Mouse (Mus musculus) T-helper 1 cell (primary cell): Measurements from ENCODE around the gene Cd151.

ENCODE experiments used
- in situ Hi-C: fragments of 300-600 bp; cut with MboI, MseI; formaldehyde crosslinking; loops from one replicate; pipeline ENCODE4 v1.15.1; 2025; ENCODE audit warnings: high pct_unique_total_duplicates

Gene Cd151

GRCm38 (mm10) chr7:141467230-141468030 lies at the start of gene Cd151:
Gene Cd151, plus strand, starts transcription at chr7:141467392.
- in situ Hi-C loops, result no loop called here

GRCm38 (mm10) chr7:141417731-141418681 lies 49.2 kb upstream of the Cd151 start:
- in situ Hi-C loops, result no loop called here

GRCm38 (mm10) chr7:141418970-141419369 lies 48.2 kb upstream of the Cd151 start:
- in situ Hi-C loops, result no loop called here

GRCm38 (mm10) chr7:141420030-141420702 lies 47.0 kb upstream of the Cd151 start:
- in situ Hi-C loops, result no loop called here

- in situ Hi-C loops, result no loop called here
Observed at GRCm38 (mm10) chr7:141423811-141424210, 43.4 kb upstream of the Cd151 start.

- in situ Hi-C loops, result no loop called here
Observed at GRCm38 (mm10) chr7:141426948-141427730, 40.1 kb upstream of the Cd151 start.

- in situ Hi-C loops, result no loop called here
Observed at GRCm38 (mm10) chr7:141428701-141429100, 38.5 kb upstream of the Cd151 start.

- in situ Hi-C loops, result no loop called here
Observed at GRCm38 (mm10) chr7:141429310-141429709, 37.9 kb upstream of the Cd151 start, which contains the start of gene Cend1. Gene Cend1, minus strand, starts transcription at chr7:141429491.

- in situ Hi-C loops, result no loop called here
Observed at GRCm38 (mm10) chr7:141429840-141430584, 37.2 kb upstream of the Cd151 start.

- in situ Hi-C loops, result no loop called here
Observed at GRCm38 (mm10) chr7:141430585-141431240, 36.5 kb upstream of the Cd151 start.

GRCm38 (mm10) chr7:141431434-141432185 lies 35.6 kb upstream of the Cd151 start:
- in situ Hi-C loops, result no loop called here

- in situ Hi-C loops, result no loop called here
Observed at GRCm38 (mm10) chr7:141432186-141432611, 35.0 kb upstream of the Cd151 start.

- in situ Hi-C loops, result no loop called here
Observed at GRCm38 (mm10) chr7:141432741-141433516, 34.3 kb upstream of the Cd151 start.

GRCm38 (mm10) chr7:141433517-141434400 lies 33.4 kb upstream of the Cd151 start:
- in situ Hi-C loops, result no loop called here

GRCm38 (mm10) chr7:141434464-141434863 lies 32.7 kb upstream of the Cd151 start:
- in situ Hi-C loops, result no loop called here

- in situ Hi-C loops, result no loop called here
Observed at GRCm38 (mm10) chr7:141435129-141435855, 31.9 kb upstream of the Cd151 start.
